Mouse (Mus musculus) kidney, postnatal 36 days (tissue): ENCODE measurements at regions not wholly inside any gene's neighbourhood (a gene's known extent, or its start where the extent isn't known, plus 50 kb on each side); places are given as distances from the start of the nearest gene placed in this dataset.
A peak's percentile ranks its signal among the peaks of the same experiment; 100 is the strongest.

Source experiments
- DNase-seq, 2 experiments: peaks; one replicate each; pipeline ENCODE4 v3.0.0; 2021 to 2022; ENCODE audit warnings: mixed read lengths in 2 of 2

DNA sequence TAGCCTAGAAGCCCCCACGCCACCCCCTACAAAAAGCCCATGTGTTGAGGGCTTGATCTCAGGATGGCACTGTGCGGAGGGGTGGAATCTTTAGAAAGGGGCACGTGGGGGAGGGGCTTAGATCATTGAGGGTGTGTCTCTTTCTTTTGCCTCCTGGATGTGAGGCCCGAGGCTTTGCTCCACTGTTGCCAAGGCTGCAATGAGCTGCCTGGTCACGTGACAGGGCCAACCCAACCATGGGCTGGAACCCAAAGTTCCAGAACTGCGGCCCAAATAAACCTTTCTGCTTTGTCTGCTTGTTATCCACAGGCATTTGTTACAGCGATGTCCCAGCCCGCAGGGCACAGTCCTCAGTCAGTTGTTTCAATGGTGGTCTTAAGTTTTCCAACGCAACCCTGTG is 96.5 kb upstream of the Ubl3 start:
- DNase-seq: no peak

DNA sequence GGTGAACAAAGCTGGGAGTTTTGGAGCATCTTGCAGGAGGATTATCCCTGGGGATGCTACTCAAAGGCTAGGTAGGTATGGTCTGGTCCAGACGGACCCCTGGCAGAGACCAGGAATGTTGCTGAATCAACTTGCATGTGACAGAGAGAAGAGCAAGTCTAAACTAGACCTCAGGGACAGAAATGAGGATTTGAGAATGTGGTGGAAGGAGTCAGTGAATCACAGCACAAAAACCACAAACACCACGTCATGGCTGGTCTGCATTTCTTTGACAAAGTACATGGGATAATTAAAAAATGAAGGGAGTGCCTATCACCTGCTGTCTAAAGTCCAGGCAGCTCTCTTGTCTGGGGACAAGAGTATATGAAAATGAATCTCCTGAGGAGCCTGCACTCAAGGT is 95.1 kb upstream of the Ubl3 start:
- DNase-seq: no peak

DNA sequence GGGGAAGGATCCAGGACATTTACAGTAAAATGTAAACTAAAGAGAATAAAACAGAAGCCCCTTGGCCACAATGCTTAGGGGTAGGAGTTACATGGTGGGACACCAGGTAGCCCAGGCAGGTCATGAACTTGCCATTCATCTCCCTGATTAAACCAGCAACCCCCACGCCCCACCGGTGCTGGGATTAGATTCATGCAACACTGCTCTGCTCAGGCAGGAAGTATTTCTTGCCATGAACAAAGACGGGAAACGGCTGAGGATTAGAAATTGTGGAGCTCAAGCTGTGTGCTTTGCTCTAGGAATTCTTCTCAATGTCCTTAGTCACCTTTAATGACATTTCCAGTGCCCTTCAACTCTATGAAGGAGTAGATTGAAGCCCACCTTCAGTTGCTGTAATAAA is 93.2 kb upstream of the Ubl3 start:
- DNase-seq: no peak

DNA sequence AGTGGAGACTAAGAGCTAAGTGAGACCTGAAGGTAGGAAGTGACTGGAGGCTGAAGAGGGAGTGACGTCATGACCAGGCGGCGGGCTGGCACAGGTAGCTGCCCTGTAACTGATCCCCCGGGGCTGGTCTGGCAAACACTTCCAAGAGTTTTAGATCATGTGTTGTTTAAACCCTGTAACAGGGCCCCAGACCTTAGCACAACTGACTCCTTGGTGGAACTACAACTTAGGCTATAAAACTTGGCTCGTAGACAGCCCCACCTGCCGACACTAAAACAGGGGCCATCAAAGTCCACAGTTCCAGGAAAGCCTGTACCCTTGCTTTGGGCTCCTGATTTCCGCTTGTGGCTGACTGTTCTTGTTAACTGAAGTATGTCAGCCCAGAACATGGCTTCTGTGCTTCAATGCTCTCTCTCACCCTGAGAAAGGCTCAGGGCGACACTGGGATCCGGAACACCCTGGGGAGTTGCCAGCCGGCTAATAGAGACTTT is 92.6 kb upstream of the Ubl3 start:
- DNase-seq: peak; percentile 45 to 58

GRCm38 (mm10) chr5:148644345-148644744 is 91.8 kb upstream of the Ubl3 start:
- DNase-seq: no peak

- DNase-seq: no peak
These were observed 89.2 kb upstream of the Ubl3 start for GRCm38 (mm10) chr5:148641652-148642395.

GRCm38 (mm10) chr5:148640523-148640922 is 87.9 kb upstream of the Ubl3 start:
- DNase-seq: no peak

DNA sequence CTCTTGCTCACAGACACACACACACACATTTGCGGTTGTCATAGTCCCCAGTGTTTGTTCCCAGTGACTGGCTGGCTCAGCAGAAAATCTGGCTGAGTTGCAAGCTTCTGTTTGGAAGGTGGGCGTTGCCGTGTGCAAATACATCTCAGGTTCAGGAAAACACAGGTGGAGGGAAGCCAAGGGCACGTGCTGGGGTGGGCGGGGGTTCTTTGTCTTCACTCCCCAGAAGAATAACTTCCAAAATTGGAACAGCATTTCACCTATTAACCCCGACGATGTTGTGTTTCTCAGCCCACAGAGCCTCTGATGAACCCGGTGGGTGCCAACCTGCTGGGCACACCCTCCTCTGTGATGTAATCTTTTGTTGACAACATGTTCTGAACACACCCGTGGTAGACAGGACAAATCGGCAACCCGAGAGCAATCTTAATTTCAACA is 82.3 kb upstream of the Ubl3 start:
- no peak for DNase-seq

DNA sequence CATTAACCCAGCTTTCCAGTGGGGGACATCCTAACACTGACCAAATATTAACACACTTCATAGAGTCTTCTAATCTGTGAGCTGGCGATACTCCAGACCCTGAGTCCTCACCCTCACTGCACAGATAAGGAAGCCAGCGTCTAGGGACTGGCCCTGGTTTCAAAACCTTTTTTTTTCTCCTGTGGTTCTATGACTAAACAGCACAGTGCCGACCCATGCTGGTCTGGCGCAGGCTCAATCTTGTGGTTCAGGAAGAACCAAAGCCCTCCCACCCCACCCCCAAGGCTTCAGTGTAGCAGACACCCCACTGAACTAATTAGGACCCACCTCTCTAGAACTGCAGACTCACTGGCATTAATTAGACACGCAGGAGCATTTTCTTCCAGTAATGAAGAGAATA is 81.4 kb upstream of the Ubl3 start:
- DNase-seq: no peak

DNA sequence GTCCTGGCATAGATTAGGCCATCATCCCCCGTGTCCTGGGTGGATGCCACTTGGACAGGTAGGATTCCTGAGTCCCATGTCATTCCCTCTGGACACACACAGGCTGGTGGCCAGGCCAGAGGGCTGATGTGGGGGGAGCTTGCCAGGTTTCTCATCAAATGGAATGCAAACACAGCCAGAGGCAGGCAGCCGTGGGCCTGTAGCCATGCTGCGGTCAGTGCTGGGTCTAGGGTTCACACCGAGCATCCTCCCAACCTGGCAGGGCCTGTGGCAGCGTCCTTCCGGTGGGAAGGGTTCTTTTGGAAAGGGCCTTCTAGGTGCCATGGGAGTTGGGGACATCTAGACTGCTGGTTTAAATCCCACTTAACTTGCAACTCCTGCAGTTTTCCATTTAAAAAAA is 80.7 kb upstream of the Ubl3 start:
- no peak for DNase-seq

DNA sequence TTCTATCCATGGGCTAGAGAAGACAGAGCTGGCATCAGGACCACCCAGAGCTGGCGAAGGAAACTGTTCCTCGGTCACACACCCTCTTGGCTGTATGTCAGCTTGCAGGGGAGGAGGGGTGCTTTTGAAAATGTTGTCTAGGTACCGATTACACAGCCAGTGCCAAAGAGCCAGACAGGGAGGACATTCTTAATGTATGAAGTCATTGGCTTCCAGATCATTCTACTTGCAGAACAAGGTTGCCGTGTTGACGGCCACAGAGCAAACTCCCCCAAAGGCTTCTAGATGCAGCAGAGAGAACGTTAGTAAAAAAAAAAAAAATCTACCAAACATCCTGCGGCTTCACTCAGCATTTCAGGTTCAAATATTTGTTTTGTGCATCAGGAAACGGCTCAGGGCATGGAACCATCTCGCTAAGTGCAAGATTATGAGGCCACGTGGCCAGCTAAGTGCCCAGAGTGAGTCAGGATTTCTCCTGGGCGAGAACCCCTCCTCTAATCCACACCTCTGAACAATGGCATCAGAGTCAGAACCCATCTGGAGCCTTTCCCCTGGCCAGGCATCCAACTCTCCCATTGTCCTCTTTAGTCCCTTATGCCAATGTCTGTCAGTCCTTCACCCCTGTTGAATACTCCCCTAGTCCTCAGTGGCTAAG is 80.1 kb upstream of the Ubl3 start:
- peak; percentile 23 to 36 for DNase-seq

DNA sequence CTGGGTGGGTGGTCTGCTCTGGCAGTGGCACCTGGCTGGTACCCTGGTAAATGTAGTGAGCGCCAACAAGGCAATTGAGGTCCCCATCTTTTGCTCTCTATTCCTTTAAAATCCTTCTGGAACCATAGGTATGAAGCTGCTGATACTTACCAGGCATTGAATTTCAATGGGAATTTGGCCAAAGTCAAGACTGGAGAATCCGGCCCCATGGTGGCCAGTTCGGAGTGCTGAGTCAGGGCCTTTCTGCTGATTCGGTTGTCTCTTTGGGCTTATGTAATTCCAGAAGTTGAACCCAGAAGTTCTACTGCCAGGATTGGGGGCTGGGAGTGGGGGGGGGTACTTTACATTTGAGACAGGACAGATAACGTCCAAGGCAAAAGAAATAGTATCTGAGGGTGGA is 79.0 kb upstream of the Ubl3 start:
- no peak for DNase-seq

- DNase-seq: no peak
These were observed 73.4 kb upstream of the Ubl3 start for GRCm38 (mm10) chr5:148626014-148626413.

- DNase-seq: no peak
These were observed 72.2 kb upstream of the Ubl3 start for GRCm38 (mm10) chr5:148624649-148625405.

DNA sequence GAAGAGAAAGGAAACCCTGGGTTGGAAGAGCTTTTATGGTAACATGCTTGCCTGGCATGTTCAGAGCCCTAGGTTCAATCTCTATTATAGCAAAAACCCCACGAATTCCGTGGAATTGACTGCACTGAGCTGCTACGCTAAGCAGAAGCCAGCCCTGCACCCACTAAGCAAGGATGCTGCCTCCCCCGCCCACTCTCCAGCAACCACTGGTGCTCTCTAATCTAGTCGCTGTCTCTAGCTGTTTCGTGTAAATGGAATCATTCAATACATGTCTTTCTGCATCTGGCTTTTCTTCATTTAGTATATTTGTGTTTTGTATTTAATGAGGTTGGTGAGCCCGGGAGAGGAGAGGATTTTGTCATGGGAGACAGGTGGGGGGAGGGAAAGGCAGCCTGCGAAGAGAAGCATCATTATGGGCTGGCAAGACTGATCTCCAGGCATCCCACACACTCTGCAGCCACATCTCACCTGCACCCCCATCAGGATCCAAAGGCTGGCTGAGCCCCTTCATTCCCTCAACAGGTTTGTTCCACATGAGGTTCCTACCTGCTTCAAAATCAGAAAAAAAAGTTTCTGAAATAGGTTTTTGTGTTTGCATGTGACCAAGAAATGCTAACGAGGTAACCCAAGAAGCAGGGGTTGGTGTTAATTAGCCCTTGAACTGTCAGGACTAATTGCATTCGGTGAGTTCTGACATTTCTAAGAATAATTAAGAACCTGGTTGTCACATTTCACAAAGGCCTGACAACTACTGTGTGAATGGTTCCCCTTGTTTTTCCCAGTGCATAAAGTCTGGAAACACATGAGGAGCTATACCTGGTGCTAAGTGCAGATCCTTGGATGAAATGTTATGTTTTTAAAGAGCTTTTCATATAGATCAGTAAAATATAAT is 68.6 kb upstream of the Ubl3 start:
- no peak for DNase-seq

DNA sequence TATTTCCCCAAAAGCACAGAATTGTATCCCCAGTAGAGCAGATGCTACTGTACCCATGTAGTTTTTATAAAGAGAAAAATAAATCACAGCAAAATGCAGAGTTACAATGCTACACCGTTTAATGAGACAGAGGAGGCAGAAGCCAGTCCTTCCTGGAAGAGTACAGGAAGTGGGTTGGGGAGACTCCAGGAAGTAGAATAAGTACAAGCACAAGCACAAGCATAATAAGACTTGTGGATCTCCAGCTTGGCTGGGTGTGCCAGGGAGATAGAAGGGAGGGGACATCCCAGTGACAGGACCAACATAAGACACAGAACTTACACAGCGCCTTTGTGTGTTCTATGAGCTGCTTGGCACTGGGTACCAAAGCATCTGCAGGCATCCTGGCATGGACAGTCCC is 67.3 kb upstream of the Ubl3 start:
- no peak for DNase-seq

DNA sequence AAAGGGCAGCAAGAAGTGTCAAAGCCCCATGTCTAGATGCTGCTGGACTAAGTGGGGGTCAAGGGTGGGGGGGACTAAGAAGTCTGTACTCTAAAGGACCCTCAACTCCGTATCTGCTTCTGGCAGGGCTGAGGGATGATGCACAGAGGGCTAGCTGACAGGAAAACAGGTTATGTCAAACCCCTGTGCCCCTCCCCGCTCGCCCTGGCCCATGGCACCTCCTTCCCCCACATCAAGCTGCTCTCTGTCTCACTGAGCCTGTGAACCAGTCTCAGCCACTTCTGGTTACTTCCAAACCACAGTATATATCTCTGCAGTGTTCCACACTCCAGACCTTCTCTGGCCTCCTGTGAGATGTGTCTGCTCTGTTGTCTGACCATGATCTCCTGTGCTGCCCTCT is 63.8 kb upstream of the Ubl3 start:
- DNase-seq: no peak

DNA sequence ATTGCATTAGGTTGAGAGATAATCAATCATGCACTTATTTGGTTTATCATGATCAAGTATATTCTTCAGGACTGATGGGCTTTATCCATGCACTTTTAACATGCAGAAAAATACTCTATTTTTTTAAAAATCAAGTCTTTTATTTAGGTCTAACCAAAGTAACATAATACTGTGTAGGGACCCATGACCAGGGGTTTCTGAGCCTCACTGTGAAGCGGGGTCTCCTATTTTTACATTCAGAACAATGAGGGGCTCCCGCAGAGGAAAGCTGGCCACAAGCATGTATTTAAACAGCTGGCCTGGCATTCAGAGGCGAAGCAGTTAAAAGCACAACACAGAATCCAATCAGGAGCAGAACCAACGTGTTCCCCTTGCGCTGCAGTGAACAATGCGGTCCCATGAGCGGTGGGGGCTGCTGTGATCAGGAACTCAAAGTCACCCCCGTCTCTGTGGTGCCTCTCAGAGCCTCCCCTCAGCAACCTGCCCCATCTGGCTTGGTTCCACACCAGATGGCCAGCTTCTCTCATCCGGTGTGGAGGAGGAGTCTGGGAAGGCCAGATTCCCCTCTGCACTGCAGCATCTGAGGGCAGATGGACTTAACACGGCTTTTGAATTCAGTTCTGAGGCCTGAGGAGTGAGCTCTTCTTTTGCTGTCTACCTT is 63.2 kb upstream of the Ubl3 start:
- DNase-seq: no peak

DNA sequence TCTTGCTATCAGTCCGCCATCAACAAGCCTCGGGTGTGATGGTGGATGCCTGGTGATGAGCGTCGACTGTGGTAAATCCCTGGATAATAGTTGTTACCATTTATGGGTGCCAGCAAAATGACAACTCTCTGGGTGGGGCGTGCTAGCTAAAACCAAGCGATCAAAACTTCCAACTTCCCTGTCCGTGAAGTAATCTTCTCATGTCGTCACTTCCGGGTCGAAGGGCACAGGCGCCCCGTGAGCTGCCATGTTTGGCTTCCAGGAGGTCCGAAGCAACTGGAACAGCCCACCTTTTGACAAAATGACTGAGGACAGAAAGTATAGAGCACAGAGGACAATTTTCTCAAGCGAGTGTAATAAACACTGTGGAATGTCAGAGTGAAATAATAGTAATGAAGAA is 62.5 kb upstream of the Ubl3 start:
- no peak for DNase-seq

GRCm38 (mm10) chr5:148611323-148611722 is 58.7 kb upstream of the Ubl3 start:
- no peak for DNase-seq

DNA sequence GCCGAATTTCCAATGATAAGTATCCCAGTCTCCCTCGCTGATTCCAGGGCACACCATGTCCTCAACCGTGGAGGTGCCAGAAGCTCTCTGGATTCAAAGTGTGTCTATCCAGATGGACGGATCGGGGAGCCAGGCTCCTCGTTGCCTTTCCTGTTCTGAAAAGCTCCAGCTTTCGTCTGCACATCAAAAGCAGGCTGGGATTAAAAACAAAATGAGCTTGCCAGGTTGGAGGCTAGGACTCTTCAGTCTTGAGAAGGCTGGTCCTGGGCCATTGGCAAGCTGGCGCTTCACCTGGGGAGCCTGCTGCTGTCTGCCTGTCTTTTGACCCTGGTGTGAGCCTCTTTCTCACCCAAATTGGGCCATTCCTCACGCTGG is 56.9 kb upstream of the Ubl3 start:
- no peak for DNase-seq

- DNase-seq: no peak
These were observed 56.4 kb upstream of the Ubl3 start for GRCm38 (mm10) chr5:148608857-148609505.
